Mouse (Mus musculus) urinary bladder, postnatal 14 days (tissue): Measurements from ENCODE around the gene Pxt1.
"Not testable (repeated sequence)": the region's sequence is repeated elsewhere in the genome, so short reads cannot be mapped to it uniquely, and the experiment has no call there.

ENCODE experiments used
- DNase-seq: peaks from one replicate; pipeline ENCODE4 v3.0.0; 2021; ENCODE audit warnings: low spot score

Gene Pxt1

DNA sequence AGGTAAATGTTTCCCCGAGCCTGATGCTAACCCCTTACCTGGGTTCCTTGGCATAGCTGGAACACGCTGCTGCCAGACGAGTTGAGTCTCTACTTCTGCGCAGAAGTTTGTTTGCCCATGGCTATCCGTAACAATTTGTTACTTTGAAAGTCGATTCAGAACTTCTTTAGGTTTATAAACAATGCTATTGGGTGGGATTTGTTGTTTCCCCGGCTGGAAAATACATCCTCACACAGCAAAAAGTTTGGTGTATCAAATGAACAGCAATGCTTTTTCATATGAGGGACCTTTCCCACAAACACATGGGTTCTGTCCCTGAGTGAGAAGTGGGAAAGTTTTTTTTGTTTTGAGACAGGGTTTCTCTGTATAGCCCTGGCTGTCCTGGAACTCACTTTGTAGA, at the start of gene Pxt1:
Pxt1 (minus strand) TSS at position 101 of the 400 bp plus-strand sequence.
- no peak for DNase-seq

DNA sequence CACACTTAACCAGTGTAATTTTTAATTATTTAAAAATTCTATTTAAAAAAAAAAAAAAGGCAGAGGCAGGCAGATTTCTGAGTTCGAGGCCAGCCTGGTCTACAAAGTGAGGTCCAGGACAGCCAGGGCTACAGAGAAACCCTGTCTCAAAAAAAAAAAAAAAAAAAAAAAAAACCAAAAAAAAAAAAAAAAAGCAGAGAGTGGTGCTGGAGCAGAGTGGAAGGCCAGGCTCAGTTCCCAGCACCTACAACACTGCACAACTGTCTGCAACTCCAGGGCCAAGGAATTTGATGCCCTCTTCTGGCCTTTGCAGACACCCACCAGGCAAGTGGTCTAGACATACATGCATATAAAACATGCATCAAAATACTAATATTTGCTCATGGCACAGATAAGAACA, 49.4 kb upstream of the Pxt1 start:
- DNase-seq: not testable (repeated sequence)

DNA sequence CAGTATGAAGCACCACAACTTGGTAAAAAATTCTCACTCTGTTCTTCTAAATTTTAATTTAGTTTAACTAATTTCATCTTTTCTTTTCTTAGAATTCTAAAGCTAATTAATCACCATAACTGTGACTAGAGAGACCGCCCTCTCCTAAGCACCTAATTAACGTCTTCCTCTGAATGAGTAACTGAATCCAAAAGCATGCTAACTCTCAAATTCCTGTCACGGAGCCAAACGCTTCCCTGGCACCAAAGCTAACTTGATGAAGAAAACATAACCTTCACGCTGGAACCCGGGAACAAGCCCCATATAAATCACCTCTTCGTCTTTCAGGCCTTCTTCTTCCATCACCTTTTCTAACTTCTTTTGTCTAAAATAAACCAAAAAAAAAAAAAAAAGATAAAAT, 48.5 kb upstream of the Pxt1 start:
- DNase-seq: no peak

DNA sequence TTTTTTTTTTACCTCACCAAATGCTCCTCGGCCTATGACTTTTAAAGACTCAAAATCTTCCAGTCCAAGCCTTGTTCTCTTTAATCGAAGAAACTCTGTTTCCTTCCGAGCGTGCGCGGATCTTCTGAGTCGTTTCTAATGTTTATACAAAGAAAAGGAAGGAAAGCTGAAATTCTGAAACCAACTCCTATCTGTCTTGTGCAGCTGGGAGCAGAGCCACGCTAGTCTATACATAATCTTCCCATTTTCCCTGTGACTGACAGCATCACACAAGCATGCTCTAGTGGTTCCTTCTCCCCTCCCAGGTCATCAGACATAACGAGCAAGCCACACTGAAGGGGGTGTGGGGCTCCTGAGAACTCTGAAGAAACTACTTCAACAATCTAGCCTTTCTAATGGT, 47.6 kb upstream of the Pxt1 start:
- no peak for DNase-seq

DNA sequence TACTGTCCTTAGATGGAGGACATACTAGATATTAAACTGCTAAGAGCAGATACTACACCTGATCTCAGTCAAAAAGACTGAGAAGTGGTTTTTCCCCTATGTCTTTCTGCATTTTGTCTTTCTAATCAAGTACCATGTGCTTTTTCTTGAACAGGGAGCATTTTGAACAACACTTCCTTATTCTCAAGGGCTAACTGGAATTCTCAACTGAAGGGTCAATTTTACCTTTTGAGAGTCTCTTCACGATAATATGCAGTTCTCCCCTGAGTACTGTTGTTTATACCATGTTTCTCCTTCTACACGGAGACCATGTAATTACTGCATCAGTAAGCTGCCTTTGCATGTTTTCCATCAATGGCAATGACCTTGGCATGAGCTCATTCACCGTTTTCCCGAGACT, 46.4 kb upstream of the Pxt1 start:
- DNase-seq: no peak

DNA sequence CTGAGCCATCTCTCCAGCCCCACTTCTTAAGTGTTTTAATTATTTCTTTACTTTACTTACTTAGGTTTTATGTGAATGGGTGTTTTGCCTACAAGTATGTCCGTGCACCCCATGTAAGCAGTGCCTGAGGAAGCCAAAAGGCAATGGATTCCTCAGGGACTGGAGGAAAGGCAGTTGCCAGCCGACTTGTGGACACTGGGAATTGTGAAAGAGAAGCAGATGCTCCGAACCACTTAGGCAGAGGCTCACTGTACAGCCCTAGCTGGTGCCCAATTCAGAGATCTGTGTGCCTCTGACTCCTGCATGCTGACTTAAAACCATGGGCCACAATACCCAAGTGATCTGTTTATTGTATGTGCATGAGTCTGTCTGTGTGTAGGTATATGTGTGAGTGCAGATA, 45.4 kb upstream of the Pxt1 start:
- no peak for DNase-seq

DNA sequence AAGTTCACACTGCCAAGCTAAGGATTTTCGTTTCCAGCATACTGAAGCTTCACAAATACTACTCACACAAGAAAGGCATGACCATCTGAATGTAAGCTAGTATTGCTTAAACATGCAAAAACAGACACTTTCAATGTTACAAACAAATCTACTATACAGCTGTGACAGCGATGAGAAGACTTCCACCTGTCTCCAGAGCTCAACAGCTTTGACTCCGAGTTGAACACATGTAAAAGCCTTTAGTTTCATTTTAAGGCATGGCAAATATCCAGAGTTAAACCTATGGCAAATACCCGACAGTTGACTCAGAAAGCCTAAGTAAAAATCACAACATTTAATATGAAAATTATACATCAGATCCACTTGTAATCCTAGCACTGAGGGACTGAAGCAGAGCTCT, 44.7 kb upstream of the Pxt1 start:
- no peak for DNase-seq

DNA sequence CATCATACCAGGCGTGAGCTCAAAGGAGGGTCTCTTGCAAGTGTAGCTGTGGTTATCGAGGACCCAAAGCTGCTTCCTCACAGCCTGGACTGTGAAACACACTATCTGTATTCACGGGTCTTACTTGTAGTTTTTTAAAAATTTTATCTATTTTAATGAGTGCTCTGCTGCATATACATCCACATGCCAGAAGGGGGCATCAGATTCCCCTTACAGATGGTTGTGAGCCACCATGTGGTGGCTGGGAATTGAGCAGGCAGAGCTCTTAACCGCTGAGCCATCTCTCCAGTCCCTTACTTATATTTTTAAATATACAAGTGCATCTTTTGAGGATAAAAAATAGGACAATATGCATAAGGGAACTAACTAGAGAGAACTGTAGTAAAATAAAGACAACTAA, 44.1 kb upstream of the Pxt1 start:
- DNase-seq: peak; percentile 24

DNA sequence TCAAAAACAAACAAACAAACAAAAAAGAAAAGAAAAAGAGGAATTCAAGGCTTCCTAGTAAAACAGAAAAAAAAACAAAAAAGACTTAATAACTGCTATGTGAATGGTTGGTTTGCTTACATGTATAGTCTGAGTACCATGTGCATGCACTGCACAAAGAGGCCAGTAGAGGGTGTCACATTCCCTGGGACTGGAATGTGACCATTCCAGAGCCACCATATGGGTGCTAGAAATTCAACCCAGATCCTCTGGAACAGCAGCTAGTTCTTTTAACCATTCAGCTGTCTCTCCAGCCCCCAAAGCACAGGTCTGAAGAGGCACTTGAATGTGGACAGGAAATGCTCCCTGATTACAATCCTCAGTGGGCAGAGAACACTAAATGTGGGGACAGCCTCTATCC, 43.2 kb upstream of the Pxt1 start:
- DNase-seq: peak; percentile 18

DNA sequence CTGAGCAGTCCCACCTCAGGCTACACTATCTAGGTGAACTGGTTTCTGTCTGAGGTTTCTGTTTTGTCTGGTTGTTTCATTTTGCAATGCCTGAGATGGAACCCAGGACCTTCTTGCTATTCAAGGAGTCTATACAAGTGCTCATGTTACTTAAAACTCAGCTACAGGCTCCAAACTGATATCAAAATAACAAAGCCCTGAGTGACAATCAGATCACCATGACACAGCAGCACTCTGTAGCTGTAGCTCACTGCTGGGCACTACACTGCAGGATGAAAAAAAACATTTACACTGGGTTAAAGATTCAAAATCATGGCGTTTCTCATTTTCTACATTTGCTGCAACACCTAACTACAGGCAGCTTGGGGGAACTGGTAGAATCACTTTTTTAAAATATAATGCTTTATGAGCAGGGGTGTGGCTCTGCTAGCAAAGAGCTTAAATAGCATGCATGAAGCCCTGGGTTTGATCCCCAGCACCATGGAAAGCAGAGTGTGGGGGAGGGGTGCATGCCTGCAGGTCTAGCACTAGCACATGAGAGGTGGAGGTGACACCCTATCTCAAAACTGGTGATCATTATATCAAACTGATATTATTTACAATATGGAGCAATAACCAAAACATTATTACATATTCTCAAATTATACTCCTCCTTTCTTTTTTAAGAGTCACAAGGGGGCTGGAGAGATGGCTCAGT, 41.2 kb upstream of the Pxt1 start:
- no peak for DNase-seq

DNA sequence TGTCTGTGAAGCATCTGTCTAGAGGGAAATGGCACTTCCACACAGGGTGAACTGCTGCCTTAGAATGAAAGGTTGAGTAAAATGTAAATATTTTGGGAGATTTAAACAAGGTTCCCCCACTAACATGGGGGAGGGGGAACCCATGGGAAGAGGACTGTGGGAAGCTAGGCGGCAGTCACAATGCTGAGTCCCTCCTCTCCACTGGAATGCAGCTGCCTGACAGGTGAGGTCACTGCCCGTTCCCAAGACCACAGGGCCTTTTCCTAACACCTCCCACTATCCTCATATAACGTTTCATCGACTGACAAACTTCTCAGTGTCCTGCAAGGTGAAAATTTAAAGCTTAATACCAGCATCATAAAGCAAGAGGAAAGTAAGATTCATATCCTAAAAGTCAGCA, 39.0 kb upstream of the Pxt1 start:
- DNase-seq: no peak

DNA sequence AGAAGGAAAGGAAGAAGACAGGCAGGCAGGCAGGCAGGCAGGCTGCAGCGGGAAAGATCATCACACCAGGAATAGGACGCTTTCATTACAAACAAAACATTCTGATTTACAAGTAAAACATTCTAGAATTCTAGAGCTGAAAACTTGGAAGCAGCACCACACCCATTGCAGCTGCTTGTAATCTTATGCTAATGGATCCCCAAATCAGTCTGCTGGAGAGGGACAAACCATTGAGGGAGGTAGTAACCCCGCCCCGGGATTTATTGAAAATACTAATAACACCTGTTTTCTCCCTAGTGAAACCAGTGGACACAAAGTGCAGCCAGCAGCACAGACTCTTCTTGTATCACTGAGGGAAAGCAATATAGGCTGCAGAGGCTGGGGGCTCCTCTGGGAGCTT, 37.4 kb upstream of the Pxt1 start:
- no peak for DNase-seq

DNA sequence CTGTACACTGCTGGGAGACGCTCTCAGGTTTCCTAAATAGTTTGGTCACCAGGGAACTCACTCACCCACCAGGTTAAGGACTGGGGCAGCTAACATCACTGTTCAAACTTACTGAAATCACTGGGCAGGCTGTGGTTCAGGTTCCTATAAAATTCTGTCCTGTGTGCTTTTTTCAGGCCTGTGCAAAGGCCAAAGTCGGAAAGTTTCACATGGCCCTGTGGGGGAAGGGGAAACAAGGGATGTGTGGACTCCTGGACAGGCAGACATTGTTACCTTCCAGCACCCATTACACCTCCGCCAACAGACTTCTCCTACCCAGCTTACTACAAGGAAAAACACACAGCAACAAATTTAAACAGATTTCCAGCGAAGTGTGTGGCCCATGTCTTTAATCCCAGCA, 35.5 kb upstream of the Pxt1 start:
- DNase-seq: no peak

DNA sequence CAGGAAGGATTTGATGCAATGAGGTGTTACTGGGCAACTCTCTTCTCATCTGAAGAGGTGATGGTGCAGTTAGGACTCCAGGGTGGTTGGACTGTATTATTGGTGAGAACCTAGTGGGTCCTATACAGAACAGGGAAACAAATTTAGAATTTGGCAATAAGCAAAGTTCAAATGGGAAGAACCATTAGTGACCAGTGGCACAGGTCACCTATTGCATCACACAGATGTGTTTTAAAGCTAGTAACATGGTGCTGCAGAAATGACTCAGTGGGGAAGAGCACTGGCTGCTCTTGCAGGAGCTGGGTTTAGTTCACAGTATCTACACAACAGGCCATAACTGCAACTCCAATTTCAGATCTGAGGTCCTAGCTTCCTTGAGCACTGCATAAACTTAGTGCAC, 26.5 kb upstream of the Pxt1 start:
- DNase-seq: no peak

DNA sequence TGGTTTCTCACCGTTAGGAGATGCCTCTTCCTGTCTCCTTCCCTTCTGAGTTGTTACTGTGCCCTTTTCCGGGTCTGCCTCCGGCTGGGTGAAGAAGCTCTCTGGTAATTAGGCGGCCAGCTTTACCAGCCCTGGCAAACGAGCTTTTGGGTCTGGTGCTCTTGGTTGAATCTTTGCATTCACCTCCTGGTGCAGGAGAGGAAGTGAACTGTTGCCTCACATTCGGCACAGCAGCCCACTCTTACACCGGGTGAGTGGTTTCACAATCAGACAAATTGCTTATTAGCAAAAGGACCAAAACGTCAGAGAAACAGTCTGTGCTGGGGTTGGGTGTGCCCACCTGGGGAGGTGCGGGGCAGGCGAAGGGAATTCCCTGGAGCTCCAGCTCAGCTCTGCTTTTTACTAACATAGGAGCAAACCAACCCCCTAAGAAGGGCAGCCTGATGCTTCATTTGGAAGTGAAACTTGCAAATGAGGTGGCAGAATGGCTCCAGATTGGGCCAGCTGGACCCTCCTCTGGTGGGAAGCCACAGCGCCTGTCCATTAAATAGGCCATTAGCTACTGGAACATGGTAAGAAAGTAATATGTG, 23.5 kb upstream of the Pxt1 start:
- no peak for DNase-seq

DNA sequence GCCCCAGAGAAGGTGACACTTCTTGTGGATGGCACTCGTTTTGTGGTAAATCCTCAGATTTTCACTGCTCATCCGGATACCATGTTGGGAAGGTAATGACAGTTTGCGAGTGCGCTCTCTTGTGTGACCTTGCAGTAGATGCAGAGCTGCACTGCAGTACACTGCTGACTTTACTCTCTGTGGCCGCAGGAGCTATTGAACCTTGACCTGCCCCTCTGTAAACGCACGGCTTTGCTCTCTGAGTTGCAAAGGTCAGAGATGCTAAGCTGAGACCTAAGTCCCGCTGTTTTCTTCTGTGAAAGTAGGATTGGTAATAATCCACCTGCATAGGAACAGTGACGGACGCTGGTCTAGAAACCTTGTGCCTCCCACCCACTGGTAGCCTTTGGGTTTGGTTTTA, 18.0 kb upstream of the Pxt1 start:
- no peak for DNase-seq

DNA sequence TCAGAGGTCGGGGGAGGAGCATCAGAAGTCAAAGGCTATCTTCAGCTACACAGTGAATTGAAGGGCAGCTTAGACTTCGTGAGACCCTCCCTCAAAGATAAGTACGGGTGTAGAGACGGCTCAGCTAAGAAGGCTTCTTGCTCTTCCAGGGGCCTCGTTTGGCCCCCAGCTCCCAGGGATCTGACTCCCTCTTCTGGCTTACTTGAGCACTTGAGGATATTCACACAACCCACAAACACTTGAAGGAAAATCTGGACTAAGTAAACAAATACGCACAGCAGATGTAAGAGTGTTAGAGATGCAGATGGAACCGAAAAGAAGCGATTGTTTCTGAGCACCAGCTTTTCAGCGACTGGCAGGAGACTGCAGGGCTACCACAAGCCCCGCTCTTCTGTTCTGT, 17.0 kb upstream of the Pxt1 start:
- no peak for DNase-seq

DNA sequence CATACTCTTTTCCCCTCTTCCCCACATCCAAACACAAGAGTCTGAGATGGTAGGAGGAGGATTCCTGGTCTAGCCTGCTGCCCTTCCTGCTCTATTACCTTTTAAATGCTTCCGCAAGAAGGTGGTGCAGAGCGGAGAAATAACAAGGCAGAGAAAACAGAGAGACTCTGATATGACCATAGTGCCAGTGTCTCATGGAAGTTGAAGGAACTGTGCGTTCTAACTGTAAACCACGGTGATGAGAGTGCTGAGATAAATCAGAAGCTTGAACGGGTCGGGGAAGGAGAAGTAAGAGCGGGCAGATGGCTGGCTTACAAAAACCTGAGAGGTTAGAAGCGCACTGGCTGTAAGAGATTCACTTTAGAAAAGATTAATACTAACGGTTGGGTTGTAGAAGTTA, 10.8 kb upstream of the Pxt1 start:
- DNase-seq: no peak

DNA sequence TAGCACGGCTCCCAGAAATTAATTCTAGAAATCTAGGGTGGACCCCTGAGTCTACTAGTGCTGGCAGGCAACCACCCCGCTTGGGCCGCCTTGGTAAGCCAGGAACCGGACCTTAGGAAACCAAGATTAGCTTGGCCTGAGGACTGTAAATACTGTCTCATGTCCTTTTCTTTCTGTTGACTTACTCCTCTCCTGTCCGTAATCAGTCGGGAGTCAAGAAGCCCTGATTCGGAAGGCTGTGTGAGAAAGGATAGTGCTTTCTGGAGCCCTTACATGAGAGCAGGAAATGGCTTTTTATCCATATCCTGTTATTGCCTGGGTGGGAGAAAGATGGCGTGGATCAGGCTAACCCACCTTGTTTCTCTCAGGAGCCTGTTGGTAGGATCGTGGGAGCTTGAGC, 9.6 kb upstream of the Pxt1 start:
- DNase-seq: no peak

DNA sequence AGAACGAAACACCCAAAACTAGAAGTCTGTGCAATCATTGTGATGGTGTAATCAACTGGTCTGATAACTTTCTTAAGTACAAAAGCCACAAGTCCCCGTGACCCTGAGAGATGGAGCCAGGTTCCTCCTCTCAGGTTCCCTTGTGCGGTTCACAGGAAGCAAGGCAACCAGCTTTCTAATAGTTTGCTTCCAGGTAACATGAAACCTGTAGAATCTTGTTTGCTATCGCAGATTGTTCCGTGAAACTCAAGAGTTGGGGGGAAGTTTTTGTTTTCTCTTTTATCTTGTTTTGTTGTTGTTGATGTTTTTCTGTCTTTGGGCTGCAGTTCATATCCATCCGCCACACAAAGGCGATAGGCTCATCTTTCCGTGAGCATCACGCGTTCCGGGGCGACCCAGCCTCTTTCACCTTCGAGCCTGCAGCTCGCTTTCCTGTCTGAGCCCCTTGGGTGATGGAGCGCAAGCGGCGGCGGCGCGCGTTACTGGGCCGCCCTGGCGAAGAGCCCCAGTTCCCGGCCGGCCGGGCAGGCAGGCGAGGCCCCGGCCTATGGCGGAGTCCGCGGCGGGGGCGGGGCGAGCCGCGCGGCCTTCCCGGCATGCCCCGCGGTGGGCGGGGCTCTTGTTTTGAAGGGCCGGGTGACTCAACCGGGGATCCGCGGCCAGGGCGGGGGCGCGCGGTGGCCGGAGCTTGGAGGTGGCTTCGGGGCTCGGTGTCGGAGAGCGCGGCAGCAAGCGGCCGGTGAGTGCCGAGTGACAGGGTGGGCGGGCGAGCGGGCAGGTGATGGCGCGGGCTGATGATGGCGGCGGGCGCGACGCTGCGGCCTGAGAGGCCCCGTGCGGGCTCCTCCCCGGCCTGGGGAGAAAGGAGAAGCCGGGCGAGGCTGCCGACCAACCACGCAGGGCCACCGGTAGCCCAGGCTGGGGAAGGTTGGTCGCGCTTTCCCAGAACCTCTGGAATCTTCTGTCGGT, 8.5 kb upstream of the Pxt1 start, which contains the start of gene Kctd20:
Kctd20 (plus strand) TSS at position 120 of the 969 bp plus-strand sequence.
- peak; percentile 93 for DNase-seq

DNA sequence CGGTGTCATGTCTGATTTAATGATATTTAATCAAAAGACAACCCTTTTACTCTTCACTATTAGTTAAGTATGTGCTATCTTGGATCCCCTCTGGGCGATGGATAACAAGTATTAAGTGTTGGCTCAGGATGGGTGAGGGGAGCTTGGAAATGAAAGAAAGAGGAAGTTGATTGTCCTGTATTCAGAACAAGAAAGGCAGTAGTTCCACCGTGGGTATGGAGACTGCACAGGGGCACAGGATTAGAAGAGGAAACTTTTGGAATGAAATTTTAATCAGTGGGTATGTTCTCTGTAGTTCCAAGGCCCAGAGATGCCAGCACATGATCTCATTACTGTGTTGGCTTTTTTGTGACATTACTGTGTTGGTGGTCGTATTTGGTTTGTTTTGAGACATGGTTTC, 7.1 kb upstream of the Pxt1 start:
- no peak for DNase-seq

DNA sequence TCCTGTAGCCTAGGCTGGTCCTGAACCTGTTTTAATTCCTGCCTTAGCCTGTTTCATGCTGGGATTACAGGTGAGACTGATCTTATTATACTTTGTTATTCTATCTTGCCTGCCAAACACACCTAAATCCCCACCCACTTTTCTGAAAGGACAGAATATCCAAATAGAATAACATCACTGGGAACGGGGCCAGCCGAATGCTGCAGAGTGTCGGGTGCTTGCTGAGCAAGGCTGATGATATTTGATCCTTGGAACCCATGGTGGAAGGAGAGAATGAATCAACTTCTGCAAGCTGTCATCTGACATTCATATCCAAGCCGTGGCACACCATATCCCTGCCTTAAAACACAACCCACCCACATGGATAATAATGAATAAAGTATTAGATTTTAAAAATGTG, 5.0 kb upstream of the Pxt1 start:
- no peak for DNase-seq
